Mouse (Mus musculus) retina, adult 2 months (tissue): ENCODE results near the gene Fpr2.
"Not testable (repeated sequence)": the region's sequence is repeated elsewhere in the genome, so short reads cannot be mapped to it uniquely, and the experiment has no call there.

Experiments used
- DNase-seq: peaks from one replicate; pipeline ENCODE4 v3.0.0-alpha.2; 2012; ENCODE audit warnings: low read depth, low spot score

Gene Fpr2

GRCm38 (mm10) chr17:17882672-17883071 is 5.0 kb upstream of the Fpr2 start:
- DNase-seq, result no peak

DNA sequence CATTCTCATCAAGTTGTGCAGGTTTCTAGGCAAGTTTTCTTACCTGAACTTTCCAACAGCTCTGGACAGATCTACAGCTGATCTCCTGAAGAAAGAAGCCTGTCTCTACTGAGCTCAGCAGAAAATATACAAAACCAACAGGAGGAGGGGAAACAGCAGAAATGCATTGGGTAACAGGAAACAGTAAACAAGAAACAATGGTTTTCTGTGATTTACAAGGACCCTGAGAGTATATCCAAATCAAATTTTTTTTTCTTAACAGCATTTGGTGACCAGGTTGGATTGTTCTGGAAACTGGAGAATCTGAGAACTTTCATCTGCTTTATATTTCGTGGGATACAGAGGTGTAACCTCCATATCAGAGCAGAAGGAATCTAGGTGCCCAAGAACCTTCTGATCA is 3.8 kb upstream of the Fpr2 start, which contains the start of gene Fpr1:
Gene Fpr1, minus strand, starts transcription at position 101 of the 400 bp plus-strand sequence.
- no peak for DNase-seq

GRCm38 (mm10) chr17:17889732-17890425 is 2.3 kb downstream of the Fpr2 start:
- DNase-seq, result no peak

GRCm38 (mm10) chr17:17896039-17896438 is 8.4 kb downstream of the Fpr2 start:
- DNase-seq, result peak; percentile 32

DNA sequence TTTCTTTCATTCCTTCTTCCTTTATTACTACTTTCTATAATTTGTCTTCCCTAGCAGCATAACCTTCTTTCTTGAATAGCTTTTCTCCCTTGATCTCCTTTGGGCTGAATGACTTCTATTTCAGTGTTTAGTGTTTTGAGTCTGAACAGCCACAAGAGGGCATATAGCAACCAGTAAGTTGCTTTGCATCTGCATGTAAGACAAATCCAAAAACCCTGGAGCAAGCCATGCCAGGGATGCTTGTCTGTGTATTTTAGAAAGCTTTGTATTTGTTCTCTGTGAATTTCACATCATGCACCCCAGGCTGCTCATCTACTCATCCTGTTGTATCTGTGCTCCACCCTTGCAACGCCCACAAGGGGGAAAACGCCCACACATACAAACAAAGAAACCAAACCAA is 11.6 kb downstream of the Fpr2 start:
- DNase-seq, result no peak

GRCm38 (mm10) chr17:17900768-17901167 is 13.1 kb downstream of the Fpr2 start:
- DNase-seq, result no peak

- peak; percentile 75 for DNase-seq
Observed at GRCm38 (mm10) chr17:17909636-17910421, 22.2 kb downstream of the Fpr2 start.

DNA sequence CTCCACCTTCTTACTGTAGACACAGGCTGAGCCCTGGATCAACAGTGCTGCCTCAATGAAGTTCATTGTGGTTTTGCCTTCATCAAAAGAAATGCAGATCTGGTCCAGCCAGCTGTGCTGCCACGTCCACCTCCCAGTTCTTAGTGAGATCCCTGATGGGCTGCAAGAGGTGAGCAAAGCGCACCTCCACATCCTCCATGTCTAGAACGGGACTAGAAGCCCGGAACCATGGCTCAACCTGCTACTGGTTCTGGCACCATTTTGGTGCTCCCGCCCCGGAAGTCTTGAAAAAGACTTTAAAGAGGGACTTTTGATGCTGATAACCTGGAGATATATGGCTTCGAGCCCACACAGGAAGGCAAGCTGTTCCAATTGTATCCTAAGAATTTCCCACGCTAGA is 25.0 kb downstream of the Fpr2 start:
- DNase-seq, result not testable (repeated sequence)

- no peak for DNase-seq
Observed at GRCm38 (mm10) chr17:17917376-17917775, 29.8 kb downstream of the Fpr2 start.

DNA sequence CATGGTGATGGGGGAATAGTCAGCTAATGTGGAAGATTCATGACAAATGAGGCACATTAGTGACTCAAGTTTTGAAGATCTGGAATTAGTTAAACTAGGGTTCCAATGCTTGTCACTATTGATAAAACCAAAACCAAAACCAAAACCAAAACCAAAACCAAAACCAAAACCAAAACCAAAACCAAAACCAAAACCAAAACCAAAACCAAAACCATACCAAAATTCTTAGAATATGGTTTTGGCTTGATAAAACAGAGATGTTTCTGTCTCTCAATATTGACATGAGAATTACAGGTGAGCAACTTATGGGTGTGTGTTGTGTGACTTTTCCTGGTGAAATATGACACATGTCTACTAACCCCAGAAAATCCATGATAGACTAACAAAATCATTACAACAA is 30.2 kb downstream of the Fpr2 start:
- no peak for DNase-seq
